In the genomic region with DNA sequence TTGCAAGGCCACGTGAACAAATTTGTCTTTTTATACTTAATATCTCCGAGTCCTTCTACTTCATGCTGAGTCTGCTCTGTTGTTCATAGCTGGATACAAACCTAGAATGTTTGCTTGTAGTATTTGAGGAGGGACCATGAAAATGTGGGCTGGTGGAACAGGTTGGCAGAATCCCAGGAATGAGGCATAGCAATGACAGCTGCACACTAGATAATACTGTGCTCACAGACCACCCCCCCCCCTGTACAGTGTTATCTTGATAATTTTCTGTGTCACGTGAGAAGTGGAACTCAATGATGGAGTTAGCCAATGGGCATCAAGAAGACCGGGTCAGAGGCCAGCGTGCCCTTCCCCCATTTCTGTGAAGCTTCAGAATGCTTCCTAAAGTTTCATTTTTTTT, we compare ENCODE assay signal across 10 mouse cellular contexts.
A peak's percentile ranks its signal among the peaks of the same experiment; 100 is the strongest.
DNase-seq lines count a peak whose midpoint lies in the region; ATAC-seq lines count a peak whose summit lies in the region.
"Had no signal": no experiment of that assay in that cellular context is flagged by ENCODE, and none has a peak within 500 bp of the region (broad histone marks: within the 10 kb centered on the region; RNA-seq: fewer than 3 reads in every experiment).

No protein-coding gene starts in this region.

- H3K27me3 ChIP-seq in heart, embryonic 16.5 days (ENCODE audit: control insufficient read depth, insufficient read depth, low read length): no peaks in the 10 kb centered on the region
- H3K27me3 ChIP-seq in lung, embryonic 16.5 days (ENCODE audit: control insufficient read depth, insufficient read depth, low read depth, low read length): no peaks in the 10 kb centered on the region
- H3K27me3 ChIP-seq: midbrain, embryonic 12.5 days had no signal

- H3K9me3 ChIP-seq in heart, embryonic 16.5 days (replicated peaks; ENCODE audit: control insufficient read depth, low read length): no peaks in the 10 kb centered on the region
- H3K9me3 ChIP-seq in lung, embryonic 16.5 days (ENCODE audit: control insufficient read depth, low read length): no peaks in the 10 kb centered on the region
- H3K9me3 ChIP-seq: midbrain, embryonic 12.5 days had no signal

- no peak overlapping the region for H3K27ac ChIP-seq in heart, embryonic 16.5 days (ENCODE audit: low read length)
- H3K27ac ChIP-seq in lung, embryonic 16.5 days (ENCODE audit: low read length): no peak overlapping the region
- H3K27ac ChIP-seq: liver, embryonic 14.5 days; midbrain, embryonic 12.5 days had no signal

- ATAC-seq in heart, embryonic 16.5 days (replicated peaks; ENCODE audit: extremely low read depth, insufficient read depth, low FRiP score): 0 out of 2 replicates have a peak, but pooled peaks have one; percentile 14
- peak; percentile 42 for ATAC-seq in lung, embryonic 16.5 days (ENCODE audit: low read depth)

- H3K36me3 ChIP-seq in heart, embryonic 16.5 days (ENCODE audit: control insufficient read depth, insufficient read depth): no peaks in the 10 kb centered on the region
- H3K36me3 ChIP-seq in lung, embryonic 16.5 days (ENCODE audit: control insufficient read depth, insufficient read depth, low read length): peaks cover 3% of the 10 kb centered on the region; the same call in 1 of the 2 replicates
- H3K36me3 ChIP-seq: midbrain, embryonic 12.5 days had no signal

- peaks cover 9% of the 10 kb centered on the region for H3K4me1 ChIP-seq in heart, embryonic 16.5 days (ENCODE audit: control insufficient read depth, insufficient read depth, low read length)
- peaks cover 10% of the 10 kb centered on the region for H3K4me1 ChIP-seq in lung, embryonic 16.5 days (replicated peaks; ENCODE audit: control insufficient read depth, insufficient read depth, low read length)

- no peak overlapping the region for H3K4me3 ChIP-seq in heart, embryonic 16.5 days (ENCODE audit: low read length)
- no peak overlapping the region for H3K4me3 ChIP-seq in lung, embryonic 16.5 days (ENCODE audit: low read length)
- H3K4me3 ChIP-seq: midbrain, embryonic 12.5 days had no signal

- WGBS in heart, embryonic 16.5 days: 59% methylated on average over 5 of the region's 5 CpGs
- 44% methylated on average over 5 of the region's 5 CpGs for WGBS in lung, embryonic 16.5 days

- H3K4me2 ChIP-seq in heart, embryonic 16.5 days (ENCODE audit: low read depth, low read length): no peak overlapping the region
- H3K4me2 ChIP-seq in lung, embryonic 16.5 days (ENCODE audit: low read depth, low read length): no peak overlapping the region
- H3K4me2 ChIP-seq: midbrain, embryonic 12.5 days had no signal

- H3K9ac ChIP-seq in heart, embryonic 16.5 days (ENCODE audit: low read length): no peak overlapping the region
- no peak overlapping the region for H3K9ac ChIP-seq in lung, embryonic 16.5 days (ENCODE audit: low read length)
- H3K9ac ChIP-seq: liver, embryonic 14.5 days; midbrain, embryonic 12.5 days had no signal

- no peak for DNase-seq in heart, adult 9 months (ENCODE audit: low spot score in 2 of 2)
- DNase-seq in lung, postnatal 14 days: no peak
- DNase-seq in Muller cell, postnatal 12 days (ENCODE audit: inconsistent ontology term): peak; percentile 13
- DNase-seq in layer of hippocampus, adult 9-11 months: peak; percentile 63
- DNase-seq in kidney, postnatal 10 days: no peak
- DNase-seq: cerebellum, adult 9-11 months had no signal

Comparison
In these comparisons a context has a peak if more than half of its experiments do, and no peak if none do; other contexts are left out.
1. DNase-seq: peak in Muller cell, postnatal 12 days (single experiment) and layer of hippocampus, adult 9-11 months (single experiment); none in heart, adult 9 months (0 of 2), lung, postnatal 14 days (single experiment) and kidney, postnatal 10 days (single experiment).